Mouse (Mus musculus) limb, embryonic 15.5 days (tissue): ENCODE data around the gene Arhgap33. TPM values are rescaled to one million over a fixed set of nuclear protein-coding genes. Genes with fewer than 3 reads are reported as not detected.
A peak's percentile ranks its signal among the peaks of the same experiment; 100 is the strongest.
"Not testable (repeated sequence)": the region's sequence is repeated elsewhere in the genome, so short reads cannot be mapped to it uniquely, and the experiment has no call there.

Experiments
- ATAC-seq: fragments of 200-750 bp; cut with Nextera tagmentation; 2 replicates; pipeline ENCODE4 v1.8.0; 2017; ENCODE audit warnings: low read depth, moderate TSS enrichment; ENCODE audit not compliant: insufficient number of reproducible peaks, low FRiP score, low TSS enrichment
- H3K27ac ChIP-seq: fragments of 300-500 bp; sonication (generic); 2 replicates; pipeline ENCODE4 v1.5.1; 2015; ENCODE audit warnings: moderate library complexity, mild to moderate bottlenecking, inconsistent platforms
- H3K27me3 ChIP-seq: fragments of 300-500 bp; sonication (generic); 2 replicates; pipeline ENCODE4 v1.6.1; 2015; ENCODE audit warnings: inconsistent platforms
- H3K36me3 ChIP-seq: fragments of 300-500 bp; sonication (generic); 2 replicates; pipeline ENCODE4 v1.6.1; 2015; ENCODE audit warnings: inconsistent platforms
- H3K4me1 ChIP-seq: fragments of 300-500 bp; sonication (generic); 2 replicates; pipeline ENCODE4 v1.6.1; 2015; ENCODE audit warnings: inconsistent platforms
- H3K4me2 ChIP-seq: fragments of 300-500 bp; sonication (generic); 2 replicates; pipeline ENCODE4 v1.6.1; 2015; ENCODE audit warnings: mild to moderate bottlenecking, inconsistent platforms
- H3K4me3 ChIP-seq: fragments of 300-500 bp; sonication (generic); 2 replicates; pipeline ENCODE4 v1.5.1; 2015; ENCODE audit warnings: mild to moderate bottlenecking, inconsistent platforms
- H3K9ac ChIP-seq: fragments of 300-500 bp; sonication (generic); 2 replicates; pipeline ENCODE4 v1.6.1; 2015; ENCODE audit warnings: inconsistent platforms
- H3K9me3 ChIP-seq: fragments of 300-500 bp; sonication (generic); 2 replicates; pipeline ENCODE4 v1.6.1; 2016; ENCODE audit warnings: inconsistent platforms
- WGBS: fragments of 180-500 bp; shearing (Covaris S2); methylation state at CpG from one replicate; pipeline ENCODE4 v1.1.7; 2015; 5-methylcytosine and 5-hydroxymethylcytosine counted together
- microRNA-seq: library from miRNA; unstranded; fragments of <30 nt; microRNA quantifications from one replicate; pipeline ENCODE4, GENCODE M21; 2016
- polyA plus RNA-seq: library from polyadenylated mRNA; unstranded; fragments of >200 nt; fragmentation: Nextera tagmentation; extraction: Ambion mirVana; gene quantifications from 2 replicates; pipeline ENCODE4 v1.2.1, GENCODE M21; 2015

The Arhgap33 gene
- polyA plus RNA-seq, 1 experiment from 2014 or later = 8.0 TPM

GRCm38 (mm10) chr7:30484250-30484649 lies 50.6 kb downstream of the Arhgap33 start:
- Histone ChIP-seq H3K4me2 (no peak overlapping the region), H3K27ac (no peak overlapping the region), H3K9me3 (no peaks in the 10 kb centered on the region), H3K4me3 (no peak overlapping the region), H3K27me3 (peaks cover 9% of the 10 kb centered on the region; the same call in 1 of the 2 replicates), H3K36me3 (no peaks in the 10 kb centered on the region), H3K9ac (no peak overlapping the region), H3K4me1 (no peaks in the 10 kb centered on the region)
- 18% methylated on average over 8 of the region's 8 CpGs for WGBS
- no peak for ATAC-seq

GRCm38 (mm10) chr7:30477415-30478381 lies 57.2 kb downstream of the Arhgap33 start:
- peak overlapping the region; percentile 32 for H3K4me2 ChIP-seq
- ATAC-seq = no peak
- H3K9ac ChIP-seq = no peak overlapping the region
- peak overlapping the region; percentile 10 for H3K4me3 ChIP-seq
- H3K9me3 ChIP-seq = no peaks in the 10 kb centered on the region
- H3K27ac ChIP-seq = no peak overlapping the region
- peaks cover 21% of the 10 kb centered on the region for H3K27me3 ChIP-seq
- no peaks in the 10 kb centered on the region for H3K4me1 ChIP-seq
- 4% methylated on average over 31 of the region's 32 CpGs for WGBS
- no peaks in the 10 kb centered on the region for H3K36me3 ChIP-seq

GRCm38 (mm10) chr7:30476136-30476535 lies 58.7 kb downstream of the Arhgap33 start:
- H3K27me3 ChIP-seq = peaks cover 21% of the 10 kb centered on the region
- not testable (repeated sequence) for H3K9me3 ChIP-seq, H3K36me3 ChIP-seq, H3K4me2 ChIP-seq, H3K27ac ChIP-seq, H3K9ac ChIP-seq, H3K4me1 ChIP-seq, H3K4me3 ChIP-seq, ATAC-seq
- WGBS = 84% methylated on average over 7 of the region's 7 CpGs

GRCm38 (mm10) chr7:30474999-30475398 lies 59.9 kb downstream of the Arhgap33 start:
- H3K4me2 ChIP-seq = no peak overlapping the region
- no peak overlapping the region for H3K27ac ChIP-seq
- no peaks in the 10 kb centered on the region for H3K9me3 ChIP-seq
- no peaks in the 10 kb centered on the region for H3K36me3 ChIP-seq
- ATAC-seq = no peak
- H3K9ac ChIP-seq = no peak overlapping the region
- WGBS = 67% methylated on average over 4 of the region's 4 CpGs
- no peak overlapping the region for H3K4me3 ChIP-seq
- no peaks in the 10 kb centered on the region for H3K4me1 ChIP-seq
- H3K27me3 ChIP-seq = peaks cover 28% of the 10 kb centered on the region

GRCm38 (mm10) chr7:30472411-30472810 lies 62.4 kb downstream of the Arhgap33 start:
- 42% methylated on average over 5 of the region's 5 CpGs for WGBS
- no peak for ATAC-seq

More at GRCm38 (mm10) chr7:30472411-30472810, 62.4 kb downstream of the Arhgap33 start:
- no peaks in the 10 kb centered on the region for H3K4me1 ChIP-seq
- H3K27me3 ChIP-seq = peaks cover 26% of the 10 kb centered on the region
- no peak overlapping the region for H3K27ac ChIP-seq
- no peak overlapping the region for H3K4me2 ChIP-seq
- H3K4me3 ChIP-seq = no peak overlapping the region
- no peak overlapping the region for H3K9ac ChIP-seq
- no peaks in the 10 kb centered on the region for H3K36me3 ChIP-seq
- H3K9me3 ChIP-seq = no peaks in the 10 kb centered on the region

Small RNA genes within 50 kb of the gene (microRNA-seq; reads per million reads assigned to microRNA genes)
- gene Gm38670 = 1.0 reads per million

Other genes with a start within 250 kb of the Arhgap33 start
- gene Clip3, start 243.3 kb downstream of the Arhgap33 start, polyA plus RNA-seq = 33.2 and 35.2 TPM in 2 replicates
- gene Alkbh6, start 226.3 kb downstream of the Arhgap33 start, polyA plus RNA-seq = 80.8 and 82.0 TPM in 2 replicates
- 37.1 and 42.8 TPM in 2 replicates for gene Syne4, start 220.3 kb downstream of the Arhgap33 start, polyA plus RNA-seq
- gene E130208F15Rik, start 213.3 kb downstream of the Arhgap33 start, polyA plus RNA-seq = 3.4 TPM in 1 of 2 replicates, not detected in the other
- gene Sdhaf1, start 211.2 kb downstream of the Arhgap33 start, polyA plus RNA-seq = 13.7 and 18.8 TPM in 2 replicates
- 4.1 and 5.1 TPM in 2 replicates for gene Lrfn3, start 172.3 kb downstream of the Arhgap33 start, polyA plus RNA-seq
- 78.9 and 87.7 TPM in 2 replicates for gene Tyrobp, start 121.3 kb downstream of the Arhgap33 start, polyA plus RNA-seq
- 2.7 and 3.3 TPM in 2 replicates for gene Hcst, start 115.2 kb downstream of the Arhgap33 start, polyA plus RNA-seq
- gene Nfkbid, start 113.3 kb downstream of the Arhgap33 start, polyA plus RNA-seq = 1.4 and 2.1 TPM in 2 replicates
- gene Aplp1, start 89.5 kb downstream of the Arhgap33 start, polyA plus RNA-seq = 28.6 and 32.7 TPM in 2 replicates
- 0.04 and 0.38 TPM in 2 replicates for gene Kirrel2, start 77.4 kb downstream of the Arhgap33 start, polyA plus RNA-seq
- 0.07 TPM in 1 of 2 replicates, not detected in the other for gene Nphs1, start 76.7 kb downstream of the Arhgap33 start, polyA plus RNA-seq
- gene Prodh2, start 41.4 kb downstream of the Arhgap33 start, polyA plus RNA-seq = 0.18 TPM in 1 of 2 replicates, not detected in the other
- 17.6 and 29.4 TPM in 2 replicates for gene Hspb6, start 17.1 kb upstream of the Arhgap33 start, polyA plus RNA-seq
- gene Proser3, start 17.2 kb upstream of the Arhgap33 start, polyA plus RNA-seq = 11.3 and 12.1 TPM in 2 replicates
- gene Lin37, start 24.8 kb upstream of the Arhgap33 start, polyA plus RNA-seq = 37.9 and 49.4 TPM in 2 replicates
- gene U2af1l4, start 28.2 kb upstream of the Arhgap33 start, polyA plus RNA-seq = 83.0 and 85.3 TPM in 2 replicates
- 12.2 and 12.4 TPM in 2 replicates for gene Gm49396, start 28.3 kb upstream of the Arhgap33 start, polyA plus RNA-seq
- 126 and 146 TPM in 2 replicates for gene Psenen, start 28.6 kb upstream of the Arhgap33 start, polyA plus RNA-seq
- gene Igflr1, start 30.4 kb upstream of the Arhgap33 start, polyA plus RNA-seq = 3.0 and 3.5 TPM in 2 replicates
- 7.3 and 8.1 TPM in 2 replicates for gene Kmt2b, start 53.7 kb upstream of the Arhgap33 start, polyA plus RNA-seq
- 3.0 and 4.2 TPM in 2 replicates for gene Zbtb32, start 63.8 kb upstream of the Arhgap33 start, polyA plus RNA-seq
- 0.45 and 0.58 TPM in 2 replicates for gene Upk1a, start 77.8 kb upstream of the Arhgap33 start, polyA plus RNA-seq
- gene Cox6b1, start 91.1 kb upstream of the Arhgap33 start, polyA plus RNA-seq = 739 and 763 TPM in 2 replicates
- not detected in 2 replicates for gene Etv2, start 100.8 kb upstream of the Arhgap33 start, polyA plus RNA-seq
- gene Rbm42, start 115.3 kb upstream of the Arhgap33 start, polyA plus RNA-seq = 104 and 114 TPM in 2 replicates
- gene Haus5, start 129.9 kb upstream of the Arhgap33 start, polyA plus RNA-seq = 33.6 and 34.4 TPM in 2 replicates
- gene Pmis2, start 136.5 kb upstream of the Arhgap33 start, polyA plus RNA-seq = not detected in 2 replicates
- 1.1 and 1.4 TPM in 2 replicates for gene 2200002J24Rik, start 163.9 kb upstream of the Arhgap33 start, polyA plus RNA-seq
- gene Atp4a, start 177.1 kb upstream of the Arhgap33 start, polyA plus RNA-seq = 0.19 and 0.99 TPM in 2 replicates
- gene Tmem147, start 194.5 kb upstream of the Arhgap33 start, polyA plus RNA-seq = 197 and 199 TPM in 2 replicates
- gene Gapdhs, start 208.6 kb upstream of the Arhgap33 start, polyA plus RNA-seq = 0.52 and 0.66 TPM in 2 replicates
- 293 and 299 TPM in 2 replicates for gene Sbsn, start 216.4 kb upstream of the Arhgap33 start, polyA plus RNA-seq
- gene Dmkn, start 228.7 kb upstream of the Arhgap33 start, polyA plus RNA-seq = 913 and 939 TPM in 2 replicates